Mouse (Mus musculus): Measurements from ENCODE around the gene Ttll1. TPM values are rescaled to one million over a fixed set of nuclear protein-coding genes. Genes with fewer than 3 reads are reported as not detected.
"Not testable (repeated sequence)": the region's sequence is repeated elsewhere in the genome, so short reads cannot be mapped to it uniquely, and the experiment has no call there.

Gene Ttll1
- polyA plus RNA-seq, 1 experiment from 2014 or later, result 15.1 TPM

DNA sequence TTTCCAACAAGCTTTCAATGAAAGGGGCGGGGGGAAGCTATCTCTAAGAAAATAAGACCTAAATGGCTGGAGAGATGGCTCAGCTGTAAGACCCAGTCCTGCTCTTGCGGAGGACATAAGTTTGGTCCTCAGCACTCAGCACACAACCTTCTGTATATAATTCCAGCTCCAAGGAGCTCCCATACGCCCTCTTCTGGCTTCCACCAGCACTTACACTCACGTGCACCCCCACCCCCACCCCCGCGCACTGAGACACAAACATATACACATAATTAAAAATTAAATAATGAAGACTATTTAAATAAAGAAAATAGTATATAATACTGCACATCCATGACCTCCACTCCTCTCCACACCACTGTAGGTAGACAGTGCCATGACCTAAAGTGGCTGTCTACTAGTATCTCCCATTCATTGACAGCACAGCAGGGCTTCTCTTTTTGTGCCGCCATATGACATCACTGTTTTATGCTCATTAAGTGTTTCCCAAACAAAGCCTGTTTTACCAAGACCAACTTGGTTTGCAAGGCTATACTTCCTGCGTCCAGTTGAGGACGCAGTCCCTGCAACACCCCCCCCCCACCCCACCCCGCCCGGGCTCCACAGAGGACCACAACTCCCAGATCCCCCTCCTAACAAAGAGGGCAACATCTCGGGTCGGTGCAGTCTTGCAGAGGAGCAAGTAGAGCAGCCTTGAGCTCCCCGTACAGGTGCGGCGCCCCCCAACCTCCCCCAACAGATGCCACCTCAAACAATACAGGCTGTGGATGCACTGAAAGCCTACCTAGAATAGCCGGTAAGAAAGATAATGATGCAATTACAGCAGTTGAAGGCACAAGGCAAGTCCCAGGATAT is 516 bp downstream of the Ttll1 start:
- 0 out of 2 replicates have a peak, but pooled peaks have one; percentile 8 for TF ChIP-seq CTCF (IDR thresholded peaks at IDR 0.05; ENCODE audit: low read depth)
- peak overlapping the region; percentile 90 for H3K4me2 ChIP-seq
- H3K27me3 ChIP-seq (ENCODE audit: insufficient read depth, low read length), result no peaks in the 10 kb centered on the region
- H3K4me1 ChIP-seq (ENCODE audit: insufficient read depth), result no peaks in the 10 kb centered on the region
- no peaks in the 10 kb centered on the region for H3K9me3 ChIP-seq (ENCODE audit: low read depth, low read length)
- H3K27ac ChIP-seq (ENCODE audit: low read depth), result peak overlapping the region; percentile 6; the same call in 1 of the 2 replicates
- WGBS, result 24% methylated on average over 17 of the region's 17 CpGs
- H3K9ac ChIP-seq, result peak overlapping the region; percentile 56
- ATAC-seq (ENCODE audit: insufficient read depth) (peak; percentile 71), DNase-seq (no peak)
- H3K4me3 ChIP-seq (ENCODE audit: low read depth, low read length), result peak overlapping the region; percentile 55
- H3K36me3 ChIP-seq (ENCODE audit: insufficient read depth), result no peaks in the 10 kb centered on the region

DNA sequence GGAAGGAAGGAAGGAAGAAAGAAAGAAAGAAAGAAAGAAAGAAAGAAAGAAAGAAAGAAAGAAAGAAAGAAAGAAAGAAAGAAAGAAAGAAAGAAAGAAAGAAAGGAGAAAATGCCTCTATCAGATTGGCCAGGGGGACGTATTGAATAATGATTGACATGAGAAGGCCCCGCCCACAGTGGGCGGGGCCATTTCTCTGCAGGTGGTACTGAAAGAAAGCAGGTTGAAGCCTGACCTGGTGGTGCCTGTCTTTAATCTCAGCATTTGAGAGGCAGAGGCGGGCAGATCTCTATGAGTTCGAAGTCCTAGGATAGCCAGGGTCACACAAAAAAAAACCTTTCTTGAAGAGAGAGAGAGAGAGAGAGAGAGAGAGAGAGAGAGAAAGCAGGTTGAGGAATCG is 9.2 kb downstream of the Ttll1 start:
- WGBS, result 71% methylated on average over 5 of the region's 6 CpGs
- not testable (repeated sequence) for H3K36me3 ChIP-seq (ENCODE audit: insufficient read depth); H3K4me1 ChIP-seq (ENCODE audit: insufficient read depth); H3K27ac ChIP-seq (ENCODE audit: low read depth); DNase-seq; H3K9ac ChIP-seq; H3K4me3 ChIP-seq (ENCODE audit: low read depth, low read length); H3K27me3 ChIP-seq (ENCODE audit: insufficient read depth, low read length); H3K4me2 ChIP-seq; H3K9me3 ChIP-seq (ENCODE audit: low read depth, low read length); ATAC-seq (ENCODE audit: insufficient read depth)

DNA sequence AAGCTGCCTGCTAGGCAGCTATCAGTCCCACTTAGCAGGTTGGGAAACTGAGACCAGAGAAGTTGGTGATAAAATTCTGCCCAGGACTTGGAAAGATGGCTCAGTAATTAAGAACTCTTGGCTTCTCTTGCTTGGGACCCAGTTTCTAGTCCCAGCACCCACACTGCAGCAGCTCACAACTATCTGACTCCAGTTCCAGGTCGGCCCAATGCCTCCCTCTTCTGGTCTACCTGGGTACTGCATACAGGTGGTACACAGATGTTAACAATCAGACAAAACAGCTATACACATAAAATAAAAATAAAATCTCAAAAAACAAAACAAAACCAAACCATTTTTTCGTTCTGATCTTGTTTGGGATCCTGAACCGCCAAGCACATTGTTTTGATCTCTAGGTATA is 10.3 kb downstream of the Ttll1 start:
- ATAC-seq (ENCODE audit: insufficient read depth) (no peak), DNase-seq (peak; percentile 28)
- Histone ChIP-seq H3K36me3 (ENCODE audit: insufficient read depth) (peaks cover 14% of the 10 kb centered on the region; the same call in 1 of the 2 replicates), H3K27me3 (ENCODE audit: insufficient read depth, low read length) (no peaks in the 10 kb centered on the region), H3K4me1 (ENCODE audit: insufficient read depth) (no peaks in the 10 kb centered on the region), H3K27ac (ENCODE audit: low read depth) (no peak overlapping the region), H3K4me2 (no peak overlapping the region), H3K9me3 (ENCODE audit: low read depth, low read length) (no peaks in the 10 kb centered on the region), H3K9ac (no peak overlapping the region), H3K4me3 (ENCODE audit: low read depth, low read length) (no peak overlapping the region)
- WGBS, result 62% methylated on average over 3 of the region's 3 CpGs
- peak; percentile 67 for TF ChIP-seq CTCF (IDR thresholded peaks at IDR 0.05; ENCODE audit: low read depth)

DNA sequence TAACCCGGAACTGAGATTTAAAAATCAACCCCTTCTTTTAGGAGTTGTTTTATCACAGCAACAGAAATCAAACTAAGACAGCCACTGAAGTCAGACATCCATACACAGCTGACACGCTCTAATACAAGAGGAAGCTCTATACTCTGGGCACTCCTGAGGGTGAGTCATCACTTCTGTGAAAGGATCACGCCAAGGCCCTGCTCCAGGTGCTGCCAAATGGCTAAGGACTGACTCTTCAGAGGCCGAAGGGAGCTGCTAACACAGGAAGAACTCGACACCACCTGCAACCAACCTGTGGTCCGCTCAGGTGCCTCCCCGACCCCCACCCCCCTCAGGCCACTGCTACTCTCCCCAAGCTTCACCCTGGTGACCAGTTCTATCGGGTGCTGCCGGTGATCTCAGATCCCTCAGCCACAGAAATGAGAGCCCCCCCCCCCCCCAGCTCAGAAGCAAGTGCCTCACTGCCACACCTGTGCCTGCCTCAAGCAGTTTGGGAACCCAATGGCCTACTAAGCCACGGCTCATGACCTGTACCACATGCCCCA is 11.4 kb downstream of the Ttll1 start:
- Histone ChIP-seq H3K27me3 (ENCODE audit: insufficient read depth, low read length) (no peaks in the 10 kb centered on the region), H3K9me3 (ENCODE audit: low read depth, low read length) (no peaks in the 10 kb centered on the region), H3K9ac (no peak overlapping the region), H3K4me2 (no peak overlapping the region), H3K36me3 (ENCODE audit: insufficient read depth) (peaks cover 14% of the 10 kb centered on the region; the same call in 1 of the 2 replicates), H3K4me3 (ENCODE audit: low read depth, low read length) (no peak overlapping the region), H3K27ac (ENCODE audit: low read depth) (no peak overlapping the region), H3K4me1 (ENCODE audit: insufficient read depth) (no peaks in the 10 kb centered on the region)
- no peak for DNase-seq
- TF ChIP-seq CTCF (IDR thresholded peaks at IDR 0.05; ENCODE audit: low read depth), result no peak
- 89% methylated on average over 10 of the region's 10 CpGs for WGBS
- no peak for ATAC-seq (ENCODE audit: insufficient read depth)

DNA sequence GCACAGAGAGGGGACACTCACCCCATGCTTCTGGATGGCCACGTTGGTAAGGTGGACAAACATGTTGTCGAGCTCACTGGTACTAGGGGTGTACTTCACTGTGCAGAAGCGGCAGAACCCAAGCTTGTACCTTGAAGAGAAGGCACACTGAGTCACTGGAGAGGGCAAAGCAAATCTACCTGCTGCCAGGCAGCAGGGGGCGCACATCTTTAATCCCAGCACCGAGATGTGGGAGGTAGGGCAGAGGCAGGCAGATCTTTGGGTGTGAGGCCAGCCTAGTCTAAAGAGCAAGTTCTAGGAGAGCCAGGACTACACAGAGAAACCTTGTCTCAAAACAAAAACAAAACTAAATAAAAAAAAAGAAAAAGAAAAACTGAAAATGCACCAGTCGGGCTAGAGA is 13.4 kb downstream of the Ttll1 start:
- 88% methylated on average over 6 of the region's 6 CpGs for WGBS
- Histone ChIP-seq H3K9ac (no peak overlapping the region), H3K4me2 (no peak overlapping the region), H3K9me3 (ENCODE audit: low read depth, low read length) (no peaks in the 10 kb centered on the region), H3K36me3 (ENCODE audit: insufficient read depth) (peaks cover 11% of the 10 kb centered on the region; the same call in 1 of the 2 replicates), H3K27me3 (ENCODE audit: insufficient read depth, low read length) (no peaks in the 10 kb centered on the region), H3K27ac (ENCODE audit: low read depth) (no peak overlapping the region), H3K4me1 (ENCODE audit: insufficient read depth) (no peaks in the 10 kb centered on the region), H3K4me3 (ENCODE audit: low read depth, low read length) (no peak overlapping the region)
- ATAC-seq (ENCODE audit: insufficient read depth) (no peak), DNase-seq (no peak)
- TF ChIP-seq CTCF (IDR thresholded peaks at IDR 0.05; ENCODE audit: low read depth), result peak; percentile 16; the same call in 1 of the 2 replicates

DNA sequence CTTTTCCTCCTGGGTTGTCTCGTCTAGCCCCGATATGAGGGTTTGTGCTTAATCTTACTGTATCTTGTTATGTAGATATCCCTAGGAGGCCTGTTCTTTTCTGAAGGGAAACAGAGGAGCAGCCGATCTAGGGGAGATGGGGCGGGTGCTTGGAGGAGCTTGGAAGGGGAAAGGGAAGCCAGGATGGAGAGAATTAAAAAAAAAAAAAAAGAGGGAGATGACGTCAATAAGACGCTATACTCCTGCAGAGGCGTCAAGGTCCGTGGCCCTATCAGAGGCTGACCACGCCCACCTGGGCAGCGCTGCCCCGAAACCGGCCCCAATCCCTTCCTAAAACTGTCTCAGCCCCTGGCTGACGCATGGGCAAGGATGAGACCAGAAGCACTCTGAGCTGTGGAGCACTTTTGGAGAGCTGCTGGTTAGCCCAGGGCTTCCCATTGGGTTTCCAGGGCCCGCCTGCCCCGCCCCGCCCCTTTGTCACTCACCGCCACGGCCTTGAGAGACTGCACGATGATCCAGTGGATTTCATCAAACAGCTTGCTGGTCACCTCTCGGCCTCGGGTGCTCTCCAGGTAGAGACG is 14.8 kb downstream of the Ttll1 start:
- 62% methylated on average over 22 of the region's 22 CpGs for WGBS

DNA sequence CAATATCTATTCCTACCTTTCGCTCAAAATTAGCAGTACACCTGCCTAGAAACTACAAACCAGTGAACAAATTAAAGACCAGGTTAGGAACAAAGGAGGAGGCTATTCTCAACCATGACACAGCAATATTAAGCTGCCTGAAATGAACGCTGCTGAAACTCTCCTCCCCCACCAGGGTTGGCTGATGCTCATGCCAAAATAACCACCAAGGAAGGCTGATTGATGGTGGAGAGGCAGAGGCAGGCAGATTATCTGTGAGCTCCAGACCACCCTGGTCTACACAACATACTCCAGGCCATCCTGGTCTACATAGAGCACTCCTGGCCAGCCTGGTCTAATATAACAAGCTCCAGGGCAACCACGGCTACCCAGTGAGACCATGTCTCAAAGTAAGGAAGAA is 15.5 kb downstream of the Ttll1 start:
- DNase-seq (no peak), ATAC-seq (ENCODE audit: insufficient read depth) (no peak)
- no peaks in the 10 kb centered on the region for H3K27me3 ChIP-seq (ENCODE audit: insufficient read depth, low read length)
- H3K36me3 ChIP-seq (ENCODE audit: insufficient read depth), result peaks cover 18% of the 10 kb centered on the region; the same call in 1 of the 2 replicates
- no peak overlapping the region for H3K27ac ChIP-seq (ENCODE audit: low read depth)
- WGBS, result 81% methylated on average over 3 of the region's 3 CpGs
- H3K9me3 ChIP-seq (ENCODE audit: low read depth, low read length), result no peaks in the 10 kb centered on the region
- no peak overlapping the region for H3K9ac ChIP-seq
- no peak overlapping the region for H3K4me2 ChIP-seq
- H3K4me1 ChIP-seq (ENCODE audit: insufficient read depth), result no peaks in the 10 kb centered on the region
- TF ChIP-seq CTCF (IDR thresholded peaks at IDR 0.05; ENCODE audit: low read depth), result no peak
- no peak overlapping the region for H3K4me3 ChIP-seq (ENCODE audit: low read depth, low read length)

More for the DNA sequence above, 14.8 kb downstream of the Ttll1 start:
- DNase-seq, result peak; percentile 15
- H3K9ac ChIP-seq, result no peak overlapping the region
- no peaks in the 10 kb centered on the region for H3K9me3 ChIP-seq (ENCODE audit: low read depth, low read length)
- H3K27ac ChIP-seq (ENCODE audit: low read depth), result no peak overlapping the region
- peak; percentile 47; the same call in 1 of the 2 replicates for ATAC-seq (ENCODE audit: insufficient read depth)
- H3K36me3 ChIP-seq (ENCODE audit: insufficient read depth), result peaks cover 14% of the 10 kb centered on the region; the same call in 1 of the 2 replicates
- H3K4me3 ChIP-seq (ENCODE audit: low read depth, low read length), result no peak overlapping the region
- no peaks in the 10 kb centered on the region for H3K4me1 ChIP-seq (ENCODE audit: insufficient read depth)
- no peaks in the 10 kb centered on the region for H3K27me3 ChIP-seq (ENCODE audit: insufficient read depth, low read length)
- no peak for TF ChIP-seq CTCF (IDR thresholded peaks at IDR 0.05; ENCODE audit: low read depth)
- H3K4me2 ChIP-seq, result 0 out of 2 replicates have a peak overlapping the region, but pooled peaks have one; percentile 18

All from lung, embryonic 14.5 days (tissue).